Mouse (Mus musculus) layer of hippocampus, adult 11-12 months (tissue): ENCODE measurements around the gene Tmem14c.

Experiments used
- DNase-seq: peaks from one replicate; pipeline ENCODE4 v3.0.0; 2022; ENCODE audit warnings: low spot score

The Tmem14c gene

DNA sequence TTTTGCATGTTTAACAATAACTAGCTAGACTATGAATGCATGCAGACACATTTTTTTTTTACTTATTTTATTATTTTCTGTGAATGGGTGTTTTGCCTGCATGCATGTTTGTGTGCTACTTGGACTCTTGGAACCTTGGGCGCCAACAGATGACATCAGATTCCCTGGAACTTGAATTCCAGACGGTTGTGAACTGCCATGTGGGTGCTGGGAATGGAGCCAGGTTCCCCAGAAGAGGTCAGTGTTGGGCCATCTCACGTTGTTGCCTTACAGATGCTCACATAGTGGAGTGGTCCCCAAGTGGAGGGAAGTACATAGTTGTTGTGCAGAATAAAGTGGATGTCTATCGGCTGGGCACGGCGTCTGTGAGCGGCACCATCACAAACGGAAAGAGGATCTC is 7.1 kb upstream of the Tmem14c start:
- DNase-seq: no peak

DNA sequence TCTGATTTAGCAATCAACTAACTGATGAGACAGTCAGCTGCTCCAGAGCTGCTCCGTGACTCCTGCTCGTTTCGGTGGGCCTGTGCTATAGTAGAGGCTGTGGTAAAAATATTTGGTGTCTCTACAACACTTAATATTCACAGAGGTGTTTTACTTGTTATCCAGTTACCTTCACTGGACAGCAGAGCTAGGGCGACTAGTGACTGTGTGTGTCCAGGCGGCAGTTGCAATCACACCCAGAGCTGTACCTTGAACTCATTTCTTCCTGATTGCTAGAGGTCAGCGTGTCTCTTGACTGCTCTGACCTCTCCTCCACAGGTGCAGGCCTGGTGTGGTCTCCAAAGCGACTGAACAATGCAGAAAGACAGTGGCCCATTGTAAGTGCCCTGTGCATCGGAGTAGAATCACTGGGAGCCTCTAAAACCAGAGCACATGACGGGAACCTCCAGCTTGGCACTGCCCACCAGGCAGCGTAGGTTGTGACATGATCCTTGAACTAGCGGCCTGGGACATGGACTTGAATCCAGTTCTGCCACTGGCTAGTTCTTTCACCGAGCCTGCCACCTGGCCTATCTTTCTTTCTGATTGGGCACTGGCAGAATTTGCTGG is 809 bp downstream of the Tmem14c start:
- no peak for DNase-seq

DNA sequence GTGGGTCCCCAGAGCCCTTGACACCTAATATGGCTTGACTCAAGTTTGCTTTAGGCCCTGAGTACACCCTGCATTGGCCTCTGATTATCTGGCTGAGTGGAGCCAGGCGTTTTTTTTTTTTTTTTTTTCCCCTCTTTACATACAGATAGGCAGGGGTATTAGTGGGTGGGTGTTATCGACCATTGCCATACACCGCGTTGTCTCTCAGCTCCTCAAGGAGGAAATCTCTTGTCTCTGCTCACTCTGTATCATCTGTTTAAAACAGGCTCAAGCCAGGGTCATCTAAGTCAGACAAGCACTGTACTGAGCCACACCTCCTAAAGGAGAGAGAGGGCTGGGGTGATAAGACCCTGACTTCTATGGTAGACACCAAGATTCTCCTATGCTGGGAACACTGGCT is 1.7 kb downstream of the Tmem14c start:
- no peak for DNase-seq

DNA sequence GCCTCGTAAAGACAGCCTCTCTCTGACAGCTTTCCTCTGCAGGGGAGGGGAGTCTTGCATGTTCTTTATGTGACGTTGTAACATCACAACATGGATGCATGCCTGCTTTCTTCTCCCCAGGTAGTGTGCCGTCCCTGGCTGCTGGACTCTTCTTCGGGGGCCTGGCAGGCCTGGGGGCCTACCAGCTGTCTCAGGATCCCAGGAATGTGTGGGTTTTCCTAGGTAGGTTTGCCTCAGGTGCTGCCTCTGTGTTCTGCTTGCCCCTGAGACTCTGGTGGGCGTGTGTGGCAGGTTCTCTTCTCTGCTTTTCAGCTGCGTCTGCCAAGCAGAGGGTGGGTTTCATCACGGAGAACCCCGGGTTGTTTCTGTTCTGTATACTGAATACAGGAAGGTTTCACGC is 2.1 kb downstream of the Tmem14c start:
- DNase-seq: no peak

DNA sequence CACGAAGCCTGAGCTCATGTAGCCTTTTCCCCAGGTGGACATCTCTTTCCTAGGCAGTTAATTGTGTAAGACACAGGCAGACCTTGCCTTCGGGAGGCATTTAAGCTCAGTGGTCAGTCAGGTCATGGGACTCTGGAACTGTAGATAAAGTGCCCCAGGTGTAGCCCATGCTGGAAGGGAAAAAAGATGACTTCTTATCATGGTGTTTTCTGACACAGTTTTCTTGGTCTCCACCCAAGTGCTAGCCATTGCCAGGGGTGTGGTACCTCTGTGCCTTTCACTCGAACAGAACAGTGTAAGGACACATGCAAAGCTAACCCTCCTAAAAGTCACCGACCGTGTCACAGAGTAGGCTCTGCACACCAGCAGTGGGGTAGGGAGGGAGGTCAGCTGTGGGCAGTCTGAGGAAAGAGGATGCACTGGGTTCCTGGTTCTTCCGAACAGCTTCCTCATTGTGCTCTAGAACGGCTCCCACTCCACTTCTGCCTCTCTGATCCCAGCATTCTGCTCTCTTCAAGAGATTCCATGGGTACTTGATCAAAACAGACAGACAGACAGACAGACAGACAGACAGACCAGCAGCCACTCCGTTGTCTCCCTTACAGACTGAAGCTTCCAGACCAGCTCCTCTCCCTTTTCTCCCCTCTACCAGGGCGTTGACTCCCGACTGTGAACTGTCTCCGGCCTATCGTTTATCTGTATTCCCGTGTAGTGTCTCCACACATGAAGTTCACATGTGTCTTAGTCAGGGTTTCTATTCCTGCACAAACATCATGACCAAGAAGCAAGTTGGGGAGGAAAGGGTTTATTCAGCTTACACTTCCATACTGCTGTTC is 2.9 kb downstream of the Tmem14c start:
- DNase-seq: no peak

DNA sequence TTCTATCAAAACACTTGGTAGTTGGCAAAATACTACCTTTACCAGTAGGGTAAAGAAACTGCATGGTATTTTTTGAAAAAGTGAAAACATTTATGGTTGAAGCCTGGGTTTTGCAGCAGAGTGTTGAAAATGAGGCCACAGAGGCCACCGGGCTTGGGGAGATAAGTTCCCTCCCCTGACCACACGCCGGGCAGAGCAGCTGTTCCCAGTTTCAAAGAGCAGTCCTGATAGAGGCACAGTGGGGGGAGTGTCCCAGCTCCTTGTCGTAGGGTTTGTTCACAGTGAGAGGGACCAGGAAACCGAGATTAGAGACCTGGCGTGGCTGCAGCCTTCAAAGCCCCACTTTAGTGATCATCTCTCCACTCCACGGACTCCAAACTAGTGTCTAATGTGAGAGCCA is 4.4 kb downstream of the Tmem14c start:
- no peak for DNase-seq

DNA sequence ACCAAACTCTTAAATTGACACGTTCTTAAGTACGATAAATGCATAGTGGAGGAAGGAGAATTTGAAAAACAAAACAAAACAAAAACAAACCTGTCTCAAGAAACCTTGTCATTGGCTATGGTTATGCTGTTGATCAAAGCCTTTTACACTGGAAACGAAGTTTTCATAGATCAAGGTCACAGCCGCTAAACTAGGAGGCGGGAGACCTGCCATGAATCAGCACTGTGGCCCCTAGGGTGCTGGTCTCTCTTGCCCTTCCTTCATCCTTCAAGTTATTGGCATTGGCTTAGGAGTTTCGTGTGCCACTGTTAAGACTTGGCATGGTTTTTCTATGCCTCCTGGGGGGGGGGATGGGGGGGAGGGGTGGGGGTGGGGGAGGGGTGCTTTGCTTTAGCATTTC is 5.5 kb downstream of the Tmem14c start:
- no peak for DNase-seq

DNA sequence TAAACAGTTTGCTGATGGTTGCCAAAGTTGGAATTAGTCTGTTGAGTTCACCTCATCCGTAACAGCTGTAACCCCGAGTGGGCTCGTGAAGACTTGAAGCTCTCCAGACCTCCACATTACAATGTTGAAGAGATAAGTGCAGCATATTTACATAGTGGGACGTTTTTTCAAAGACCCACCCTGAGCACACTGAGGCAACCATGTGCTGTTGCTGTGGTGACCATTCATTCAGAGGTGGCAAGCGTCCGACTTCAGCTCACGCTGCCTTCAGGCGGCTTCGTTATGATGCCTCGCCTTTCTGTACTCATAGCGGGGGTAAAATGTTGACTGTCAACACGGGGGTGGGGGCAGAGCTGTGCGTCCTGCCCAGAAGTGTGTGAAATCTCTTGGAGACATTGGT is 6.0 kb downstream of the Tmem14c start:
- DNase-seq: no peak

DNA sequence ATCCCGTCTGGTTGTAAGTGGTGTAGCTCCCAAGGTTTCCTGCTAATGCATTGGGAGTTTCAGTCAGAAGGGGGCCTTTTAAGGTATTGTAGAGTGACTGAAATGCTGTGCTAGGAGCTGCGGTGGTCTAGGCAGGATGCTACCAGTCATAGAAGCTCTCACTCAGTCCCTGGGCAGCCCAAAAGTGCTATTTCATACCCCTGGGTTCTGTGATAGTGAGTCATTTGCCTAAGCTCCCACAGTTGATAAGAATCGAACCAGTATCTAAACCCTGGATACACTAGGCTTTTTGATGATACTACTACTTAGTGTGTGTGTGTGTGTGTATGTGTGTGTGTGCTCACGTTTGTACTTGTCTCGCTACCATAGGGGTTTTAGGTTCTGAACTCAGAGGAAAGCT is 14.0 kb downstream of the Tmem14c start:
- DNase-seq: no peak

DNA sequence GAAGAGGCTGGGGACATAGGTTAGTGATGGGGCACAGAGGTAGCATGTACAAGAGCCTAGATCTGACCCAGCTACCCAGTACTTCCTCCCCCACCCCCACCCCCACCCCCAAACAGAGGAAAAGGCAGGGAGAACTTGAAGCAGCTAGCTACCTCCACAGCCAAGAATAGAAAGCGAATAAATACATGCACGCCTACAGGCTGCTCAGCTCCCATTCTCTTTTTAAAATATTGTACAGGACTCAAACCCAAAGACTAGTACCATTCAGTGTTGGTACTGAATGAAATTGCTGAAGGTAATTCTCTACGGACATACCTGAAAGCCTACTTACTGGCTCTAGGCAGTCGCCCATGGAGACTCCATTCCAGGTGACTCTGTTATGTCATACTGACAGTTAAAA is 26.4 kb downstream of the Tmem14c start:
- DNase-seq: no peak

DNA sequence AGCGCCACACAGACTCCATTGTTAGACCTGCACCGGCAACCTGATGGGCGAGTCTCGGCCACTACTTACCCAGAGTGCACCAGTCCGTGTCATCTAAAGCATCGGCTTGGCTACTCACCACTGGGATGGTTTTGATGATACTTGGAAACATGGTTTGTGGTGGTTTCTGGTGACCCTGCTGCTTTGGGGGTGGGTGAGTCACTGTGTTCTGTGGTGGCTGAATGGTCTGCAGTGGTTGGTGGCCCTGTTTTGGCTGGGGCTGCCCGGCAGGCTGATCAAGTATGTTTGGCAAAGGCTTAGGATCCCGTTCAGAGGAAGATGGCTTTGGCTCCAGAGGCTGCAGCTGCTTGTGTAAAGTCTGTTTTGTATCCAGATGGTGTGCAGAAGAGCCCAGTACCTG is 29.8 kb downstream of the Tmem14c start:
- no peak for DNase-seq

DNA sequence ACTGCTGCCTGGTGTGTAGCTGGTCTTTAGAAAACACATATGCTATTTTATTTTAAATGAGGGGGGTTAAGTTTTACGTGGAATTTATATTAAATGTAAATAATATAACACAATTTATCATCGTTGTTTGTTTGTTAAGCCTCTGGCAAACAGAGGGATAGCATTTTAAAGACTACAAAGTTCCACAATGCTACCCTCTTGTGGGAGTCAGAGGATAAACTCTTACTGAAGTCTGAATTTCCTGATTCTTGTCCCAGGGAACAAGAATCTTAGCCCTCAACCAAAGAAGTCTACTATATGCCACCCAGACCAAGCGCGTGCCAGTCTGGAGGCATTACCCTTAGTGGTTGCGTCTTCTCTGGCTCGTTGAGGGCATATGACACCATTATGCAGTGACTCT is 31.2 kb downstream of the Tmem14c start:
- no peak for DNase-seq

DNA sequence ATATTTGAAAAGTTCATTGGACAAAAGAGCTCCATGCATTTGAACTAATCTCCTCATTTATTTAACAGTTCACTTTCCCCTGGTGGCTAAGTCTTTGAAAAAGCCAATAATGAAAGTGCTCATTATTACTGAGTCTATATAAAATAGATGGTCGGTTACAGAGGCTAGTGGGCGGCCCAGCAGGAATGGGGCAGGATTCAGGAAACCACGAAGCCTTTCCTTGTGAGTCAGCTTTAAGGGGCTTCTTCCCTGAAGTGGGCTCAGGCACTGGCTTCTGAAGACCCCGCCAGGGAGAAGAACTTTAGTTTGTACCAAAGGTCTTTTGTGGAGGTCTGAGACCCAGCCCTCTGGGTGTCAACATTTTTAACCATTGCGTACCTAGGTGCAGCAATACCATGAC is 35.9 kb downstream of the Tmem14c start:
- no peak for DNase-seq

DNA sequence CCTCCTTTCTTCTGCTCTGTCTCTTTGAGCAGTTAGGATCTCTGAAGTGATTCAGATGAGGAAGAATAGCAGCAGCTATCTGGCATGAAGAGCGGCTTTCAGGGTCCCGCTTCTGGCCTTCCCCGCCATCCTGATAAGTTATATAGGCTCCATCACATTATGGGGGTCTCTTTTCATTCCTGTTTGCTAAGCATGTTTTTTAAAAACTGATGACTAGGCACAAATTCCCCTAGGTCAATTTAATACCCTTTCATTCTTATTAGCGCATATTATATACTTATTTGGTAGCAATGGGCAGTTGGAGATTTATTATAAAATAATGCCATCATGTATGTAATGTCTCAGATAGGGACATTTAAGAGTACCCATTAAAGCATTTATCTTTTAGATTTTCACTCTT is 51.5 kb downstream of the Tmem14c start:
- no peak for DNase-seq

DNA sequence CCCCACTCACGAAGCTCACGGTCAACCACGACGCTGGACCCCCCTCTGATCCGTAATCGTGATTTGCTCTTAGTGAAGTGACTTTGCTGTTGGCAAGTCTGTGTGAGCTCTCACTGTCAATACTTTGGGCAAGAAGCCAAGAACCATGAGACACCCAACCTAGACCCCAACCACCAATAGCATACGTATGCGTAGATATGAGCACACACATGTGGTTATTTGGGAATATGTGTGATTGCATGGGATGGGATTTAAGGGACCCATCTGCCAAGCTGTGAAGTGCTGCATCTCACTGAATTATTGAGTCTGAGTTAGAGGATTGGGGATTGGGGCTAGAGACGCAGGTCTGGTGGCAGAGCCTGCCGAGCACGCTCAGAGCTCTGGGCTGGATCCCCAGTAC is 55.5 kb downstream of the Tmem14c start:
- DNase-seq: no peak
